Mouse (Mus musculus) ES-E14 (cell line): ENCODE data around the gene Olfr434.

ENCODE experiments used
- CHD2 ChIP-seq: IDR thresholded peaks from 2 replicates; pipeline ENCODE4 v1.6.1; 2014; ENCODE audit warnings: mild to moderate bottlenecking, low read depth, low read length, inconsistent platforms
- HCFC1 ChIP-seq: IDR thresholded peaks from 2 replicates; pipeline ENCODE4 v1.6.1; 2012; ENCODE audit warnings: low read length, inconsistent platforms, borderline replicate concordance; ENCODE audit not compliant: insufficient read depth
- MAFK ChIP-seq: IDR thresholded peaks from 2 replicates; pipeline ENCODE4 v1.6.1; 2014; ENCODE audit warnings: mild to moderate bottlenecking, low read depth, low read length, inconsistent platforms; ENCODE audit not compliant: insufficient read depth
- ZC3H11A ChIP-seq: IDR thresholded peaks from 2 replicates; pipeline ENCODE4 v1.6.1; 2012; ENCODE audit warnings: low read depth, mild to moderate bottlenecking, inconsistent platforms, low read length, borderline replicate concordance
- ZNF384 ChIP-seq: IDR thresholded peaks from 2 replicates; pipeline ENCODE4 v1.6.1; 2012; ENCODE audit warnings: low read depth, low read length, inconsistent platforms

GRCm38 (mm10) chr6:43171840-43172239 lies 41.0 kb upstream of the Olfr434 start, which contains the start of gene Olfr13:
- TF ChIP-seq HCFC1, result no peak
- TF ChIP-seq ZC3H11A, result no peak
- TF ChIP-seq ZNF384, result no peak
- no peak for TF ChIP-seq CHD2
- TF ChIP-seq MAFK, result no peak
